Mouse (Mus musculus): Measurements from ENCODE around the gene Taf15. TPM values are rescaled to one million over a fixed set of nuclear protein-coding genes. Genes with fewer than 3 reads are reported as not detected.
"Not testable (repeated sequence)": the region's sequence is repeated elsewhere in the genome, so short reads cannot be mapped to it uniquely, and the experiment has no call there.

The Taf15 gene
- polyA plus RNA-seq, 1 experiment from 2014 or later, result 4.0 TPM

- no peak for ATAC-seq (ENCODE audit: low FRiP score, low TSS enrichment)
- H3K9me3 ChIP-seq (ENCODE audit: control insufficient read depth, low read length), result no peaks in the 10 kb centered on the region
- no peaks in the 10 kb centered on the region for H3K4me1 ChIP-seq (replicated peaks; ENCODE audit: control insufficient read depth, insufficient read depth)
- H3K4me3 ChIP-seq (ENCODE audit: low read depth, low read length), result no peak overlapping the region
- DNase-seq (ENCODE audit: low spot score), result no peak
- TF ChIP-seq CTCF (IDR thresholded peaks at IDR 0.05; ENCODE audit: low read depth), result no peak
- TF ChIP-seq EP300 (optimal IDR thresholded peaks at IDR 0.05), result no peak
- no peak overlapping the region for H3K27ac ChIP-seq (replicated peaks)
- 72% methylated on average over 5 of the region's 5 CpGs for WGBS
- H3K36me3 ChIP-seq (ENCODE audit: control insufficient read depth, insufficient read depth, low read length), result no peaks in the 10 kb centered on the region
- H3K9ac ChIP-seq (ENCODE audit: low read length), result no peak overlapping the region
- H3K4me2 ChIP-seq (replicated peaks; ENCODE audit: low read depth), result no peak overlapping the region
- no peaks in the 10 kb centered on the region for H3K27me3 ChIP-seq (ENCODE audit: control insufficient read depth, insufficient read depth, low read length)
Observed at GRCm38 (mm10) chr11:83550186-83550632, 77.3 kb downstream of the Taf15 start.

DNA sequence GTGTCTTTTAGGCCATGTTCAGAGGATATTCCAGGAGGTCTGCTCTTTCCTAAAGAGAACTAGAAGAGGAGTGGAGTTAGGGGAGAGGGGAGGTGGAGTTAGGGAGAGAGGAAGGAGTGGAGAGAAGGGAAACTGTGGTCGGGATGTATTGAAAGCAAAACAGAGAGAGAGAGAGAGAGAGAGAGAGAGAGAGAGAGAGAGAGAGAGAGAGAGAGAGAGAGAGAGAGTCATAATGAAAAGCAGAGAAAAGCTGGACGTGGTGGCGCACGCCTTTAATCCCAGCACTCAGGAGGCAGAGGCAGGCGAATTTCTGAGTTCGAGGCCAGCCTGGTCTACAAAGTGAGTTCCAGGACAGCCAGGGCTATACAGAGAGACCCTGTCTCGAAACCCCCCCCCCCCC is 78.2 kb downstream of the Taf15 start:
- not testable (repeated sequence) for H3K9me3 ChIP-seq (ENCODE audit: control insufficient read depth, low read length); DNase-seq (ENCODE audit: low spot score)
- WGBS, result 85% methylated on average over 7 of the region's 7 CpGs

GRCm38 (mm10) chr11:83551668-83552067 is 78.8 kb downstream of the Taf15 start:
- WGBS, result 68% methylated on average over 5 of the region's 5 CpGs
- H3K9ac ChIP-seq (ENCODE audit: low read length), result no peak overlapping the region
- no peak for ATAC-seq (ENCODE audit: low FRiP score, low TSS enrichment)
- no peak for DNase-seq (ENCODE audit: low spot score)
- H3K4me3 ChIP-seq (ENCODE audit: low read depth, low read length), result no peak overlapping the region
- no peaks in the 10 kb centered on the region for H3K4me1 ChIP-seq (replicated peaks; ENCODE audit: control insufficient read depth, insufficient read depth)
- H3K4me2 ChIP-seq (replicated peaks; ENCODE audit: low read depth), result no peak overlapping the region
- H3K27me3 ChIP-seq (ENCODE audit: control insufficient read depth, insufficient read depth, low read length), result no peaks in the 10 kb centered on the region
- no peak for TF ChIP-seq EP300 (optimal IDR thresholded peaks at IDR 0.05)
- no peak for TF ChIP-seq CTCF (IDR thresholded peaks at IDR 0.05; ENCODE audit: low read depth)
- no peaks in the 10 kb centered on the region for H3K36me3 ChIP-seq (ENCODE audit: control insufficient read depth, insufficient read depth, low read length)
- no peak overlapping the region for H3K27ac ChIP-seq (replicated peaks)
- H3K9me3 ChIP-seq (ENCODE audit: control insufficient read depth, low read length), result no peaks in the 10 kb centered on the region

More for the DNA sequence above, 78.2 kb downstream of the Taf15 start:
- not testable (repeated sequence) for H3K4me3 ChIP-seq (ENCODE audit: low read depth, low read length); H3K4me2 ChIP-seq (replicated peaks; ENCODE audit: low read depth); H3K27me3 ChIP-seq (ENCODE audit: control insufficient read depth, insufficient read depth, low read length); H3K27ac ChIP-seq (replicated peaks); H3K36me3 ChIP-seq (ENCODE audit: control insufficient read depth, insufficient read depth, low read length); H3K4me1 ChIP-seq (replicated peaks; ENCODE audit: control insufficient read depth, insufficient read depth); H3K9ac ChIP-seq (ENCODE audit: low read length); ATAC-seq (ENCODE audit: low FRiP score, low TSS enrichment)

Other genes with a start within 250 kb of the Taf15 start
- gene Slfn14, start 186.4 kb upstream of the Taf15 start, polyA plus RNA-seq (2015; fragmentation: Nextera tagmentation; extraction: Ambion mirVana), result 0.04 TPM in 2 replicates
- 20.0 and 21.5 TPM in 2 replicates for gene Ap2b1, start 174.1 kb upstream of the Taf15 start, polyA plus RNA-seq (2015; fragmentation: Nextera tagmentation; extraction: Ambion mirVana)
- 9.1 and 10.1 TPM in 2 replicates for gene Pex12, start 170.5 kb upstream of the Taf15 start, polyA plus RNA-seq (2015; fragmentation: Nextera tagmentation; extraction: Ambion mirVana)
- 0.69 and 1.1 TPM in 2 replicates for gene Rasl10b, start 63.9 kb upstream of the Taf15 start, polyA plus RNA-seq (2015; fragmentation: Nextera tagmentation; extraction: Ambion mirVana)
- gene Gas2l2, start 43.6 kb upstream of the Taf15 start, polyA plus RNA-seq (2015; fragmentation: Nextera tagmentation; extraction: Ambion mirVana), result 0.11 and 0.21 TPM in 2 replicates
- gene 1700020L24Rik, start 35.4 kb upstream of the Taf15 start, polyA plus RNA-seq (2015; fragmentation: Nextera tagmentation; extraction: Ambion mirVana), result 0.68 and 0.98 TPM in 2 replicates
- gene Mmp28, start 10.0 kb upstream of the Taf15 start, polyA plus RNA-seq (2015; fragmentation: Nextera tagmentation; extraction: Ambion mirVana), result 5.6 and 6.4 TPM in 2 replicates
- gene Heatr9, start 49.1 kb downstream of the Taf15 start, polyA plus RNA-seq (2015; fragmentation: Nextera tagmentation; extraction: Ambion mirVana), result not detected in 2 replicates
- gene Ccl5, start 57.4 kb downstream of the Taf15 start, polyA plus RNA-seq (2015; fragmentation: Nextera tagmentation; extraction: Ambion mirVana), result 0.33 and 1.1 TPM in 2 replicates
- 2.5 and 3.5 TPM in 2 replicates for gene Ccl9, start 105.5 kb downstream of the Taf15 start, polyA plus RNA-seq (2015; fragmentation: Nextera tagmentation; extraction: Ambion mirVana)
- gene Ccl6, start 120.0 kb downstream of the Taf15 start, polyA plus RNA-seq (2015; fragmentation: Nextera tagmentation; extraction: Ambion mirVana), result 57.9 and 58.5 TPM in 2 replicates
- not detected in 2 replicates for gene Rpl9-ps1, start 172.5 kb downstream of the Taf15 start, polyA plus RNA-seq (2015; fragmentation: Nextera tagmentation; extraction: Ambion mirVana)
- gene Ccl3, start 176.3 kb downstream of the Taf15 start, polyA plus RNA-seq (2015; fragmentation: Nextera tagmentation; extraction: Ambion mirVana), result 0.18 and 0.29 TPM in 2 replicates
- 0.16 and 0.25 TPM in 2 replicates for gene Ccl4, start 189.5 kb downstream of the Taf15 start, polyA plus RNA-seq (2015; fragmentation: Nextera tagmentation; extraction: Ambion mirVana)
- gene Wfdc17, start 230.9 kb downstream of the Taf15 start, polyA plus RNA-seq (2015; fragmentation: Nextera tagmentation; extraction: Ambion mirVana), result 0.81 and 2.7 TPM in 2 replicates
- gene Wfdc18, start 235.9 kb downstream of the Taf15 start, polyA plus RNA-seq (2015; fragmentation: Nextera tagmentation; extraction: Ambion mirVana), result 0.87 and 2.7 TPM in 2 replicates